Mouse (Mus musculus): ENCODE data around the gene Teddm3.
"Not testable (repeated sequence)": the region's sequence is repeated elsewhere in the genome, so short reads cannot be mapped to it uniquely, and the experiment has no call there.

The Teddm3 gene

DNA sequence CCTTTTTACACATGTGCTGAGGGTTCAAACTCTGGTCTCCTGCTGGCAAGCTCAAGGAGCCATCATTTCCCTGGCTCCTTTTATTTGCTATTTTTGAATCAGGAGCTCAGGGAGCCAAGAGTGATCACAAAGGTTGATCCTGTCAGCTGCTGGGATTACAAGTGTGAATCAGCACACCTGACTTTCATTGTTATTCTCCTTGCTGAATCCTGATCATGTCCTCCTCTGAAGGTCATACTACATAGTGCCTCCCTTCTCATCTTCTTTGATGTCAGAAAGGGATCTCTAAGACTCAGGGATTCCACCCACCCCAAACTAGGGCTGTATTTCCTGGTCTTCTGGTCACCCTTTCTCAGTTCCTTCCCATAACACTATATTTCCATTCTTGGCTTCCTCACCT, 3.9 kb downstream of the Teddm3 start:
- DNase-seq: no peak

GRCm38 (mm10) chr16:21148451-21148850, 5.3 kb downstream of the Teddm3 start:
- DNase-seq: not testable (repeated sequence)

- DNase-seq: no peak
Measured at GRCm38 (mm10) chr16:21136312-21137083, 17.3 kb downstream of the Teddm3 start.

DNA sequence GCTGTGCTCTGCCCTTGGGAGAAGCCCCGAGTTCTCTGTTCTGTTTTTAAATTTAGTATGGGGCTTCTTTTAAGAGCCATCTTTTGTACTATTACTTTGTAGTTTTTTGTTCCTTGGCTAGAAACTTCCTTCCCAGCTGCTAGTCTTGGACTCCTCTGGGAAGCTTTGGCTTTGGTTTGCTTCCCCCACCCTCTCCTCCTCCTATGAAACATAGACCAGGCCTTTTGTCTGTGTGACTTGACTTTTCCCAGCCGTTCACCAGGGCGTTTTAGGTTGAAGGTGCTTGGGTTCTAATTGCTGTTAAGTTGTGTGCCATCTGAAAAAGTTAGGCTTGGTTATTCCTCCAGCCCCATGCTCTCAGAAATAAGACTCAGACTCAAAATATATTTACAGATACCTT, 26.1 kb downstream of the Teddm3 start:
- DNase-seq: not testable (repeated sequence)

DNA sequence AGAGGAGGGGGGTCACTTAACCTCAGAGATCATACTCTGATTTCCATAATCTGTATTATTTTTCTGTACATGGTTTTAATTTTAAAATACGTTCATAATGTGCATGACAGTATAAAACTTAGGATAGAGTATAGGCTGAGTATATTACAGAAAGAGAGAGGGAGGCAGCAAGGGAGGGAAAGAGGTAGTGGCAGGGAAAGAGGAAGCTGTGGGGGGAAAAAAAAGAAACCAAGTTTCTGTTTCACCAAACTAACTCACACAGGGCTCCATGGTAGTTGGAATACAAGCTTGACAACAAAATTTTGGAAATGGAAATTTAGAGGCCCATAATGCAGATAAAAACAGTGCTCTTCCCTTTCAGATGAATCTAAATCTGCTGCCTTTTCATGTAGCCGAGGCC, 31.0 kb downstream of the Teddm3 start:
- DNase-seq: not testable (repeated sequence)

DNA sequence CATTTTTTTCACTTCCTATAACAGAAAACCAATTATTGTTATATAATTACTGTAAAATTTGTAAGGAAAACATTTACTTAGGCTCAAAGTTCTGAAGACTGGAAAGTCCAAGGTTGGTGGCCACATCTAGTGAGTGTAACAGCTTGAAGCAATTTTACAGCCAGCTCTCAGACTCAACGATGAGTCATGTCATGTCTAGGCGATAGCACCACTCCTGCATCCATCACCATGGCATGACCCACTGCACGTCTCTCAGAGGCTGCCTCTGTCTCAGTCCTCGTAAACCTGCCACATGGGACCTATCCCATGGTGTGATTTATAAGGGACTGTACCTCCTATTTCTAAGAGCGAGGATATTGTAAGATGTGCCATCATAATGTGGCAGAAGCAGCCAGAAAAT, 37.7 kb downstream of the Teddm3 start:
- no peak for DNase-seq

DNA sequence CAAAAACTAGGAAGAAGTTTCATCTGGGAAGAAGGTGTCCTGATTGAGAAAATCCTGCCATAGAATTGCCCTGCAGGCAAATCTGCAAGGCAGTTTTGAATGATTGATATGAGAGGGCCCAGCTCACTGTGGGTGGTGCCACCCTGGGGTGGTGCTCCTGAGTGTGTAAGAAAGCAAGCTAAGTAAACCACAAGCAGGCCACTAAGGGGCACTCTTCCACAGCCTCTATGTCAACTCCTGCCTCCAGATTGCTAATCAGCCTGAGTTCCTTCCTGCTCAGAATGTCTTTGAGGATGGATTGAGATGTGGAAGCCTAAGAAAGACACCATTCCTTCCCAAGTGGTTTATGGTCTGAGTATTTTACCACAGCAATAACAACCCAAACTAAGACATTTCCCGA, 44.3 kb downstream of the Teddm3 start:
- no peak for DNase-seq

Data from layer of hippocampus, adult 9-11 months (tissue).